Mouse (Mus musculus): ENCODE measurements around the gene Ppp4r1.

- no peak for TF ChIP-seq CTCF (IDR thresholded peaks at IDR 0.05; ENCODE audit: insufficient read depth, low read depth, low read length)
- TF ChIP-seq POLR2A (IDR thresholded peaks at IDR 0.05; ENCODE audit: insufficient read depth, low read depth, low read length) = no peak
These were observed 11.0 kb downstream of the Ppp4r1 start for GRCm38 (mm10) chr17:65793307-65793930.
